In the genomic region with DNA sequence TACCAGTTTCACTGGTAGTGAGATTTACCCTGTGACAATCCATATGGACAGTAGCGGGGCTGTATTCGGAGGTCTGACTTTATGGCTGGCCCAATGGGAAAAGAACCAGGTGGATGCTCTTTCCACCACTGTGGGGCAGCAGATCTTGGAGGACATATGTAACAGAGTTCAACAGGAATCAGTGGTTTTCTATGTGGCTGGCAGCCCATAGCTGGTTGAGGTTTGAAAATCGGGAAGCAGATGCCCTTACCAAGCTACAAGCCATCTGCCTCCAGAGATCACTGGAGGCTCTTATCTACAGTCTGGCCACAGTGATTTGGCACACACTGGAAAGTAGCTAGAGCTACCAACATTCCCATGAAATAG, we compare ENCODE assay signal across 8 mouse cellular contexts. TPM values are rescaled to one million over a fixed set of nuclear protein-coding genes. Genes with fewer than 3 reads are reported as not detected.
DNase-seq lines count a peak whose midpoint lies in the region; ATAC-seq and TF ChIP-seq lines count a peak whose summit lies in the region.
"Had no signal": no experiment of that assay in that cellular context is flagged by ENCODE, and none has a peak within 500 bp of the region (broad histone marks: within the 10 kb centered on the region; RNA-seq: fewer than 3 reads in every experiment).

No protein-coding gene starts in this region.

- H3K27me3 ChIP-seq in lung, embryonic 14.5 days (ENCODE audit: insufficient read depth, low read length): no peaks in the 10 kb centered on the region
- peaks cover 11% of the 10 kb centered on the region; the same call in 1 of the 2 replicates for H3K27me3 ChIP-seq in forebrain, embryonic 15.5 days
- H3K27me3 ChIP-seq in limb, embryonic 13.5 days: 0 out of 2 replicates have a peak, but pooled peaks cover 6% of the 10 kb centered on the region
- H3K27me3 ChIP-seq in stomach, embryonic 14.5 days (ENCODE audit: control insufficient read depth, insufficient read depth, low read length): no peaks in the 10 kb centered on the region

- TF ChIP-seq CTCF in lung, embryonic 14.5 days (IDR thresholded peaks at IDR 0.05; ENCODE audit: low read depth): no peak

- DNase-seq in lung, embryonic 14.5 days: no peak
- no peak for DNase-seq in lung, postnatal 25 days (ENCODE audit: low spot score)
- DNase-seq in yolk sac, embryonic 10.5 days (ENCODE audit: low spot score): no peak
- DNase-seq in cerebellum, postnatal 14 days: no peak

- H3K9ac ChIP-seq in lung, embryonic 14.5 days: no peak overlapping the region
- H3K9ac ChIP-seq in forebrain, embryonic 15.5 days (replicated peaks): peak overlapping the region; percentile 50
- peak overlapping the region; percentile 68; the same call in 1 of the 2 replicates for H3K9ac ChIP-seq in limb, embryonic 13.5 days
- no peak overlapping the region for H3K9ac ChIP-seq in stomach, embryonic 14.5 days (replicated peaks; ENCODE audit: low read depth, low read length)

- H3K4me2 ChIP-seq in lung, embryonic 14.5 days: peak overlapping the region; percentile 70
- H3K4me2 ChIP-seq in forebrain, embryonic 15.5 days (replicated peaks): peak overlapping the region; percentile 76
- peak overlapping the region; percentile 78 for H3K4me2 ChIP-seq in limb, embryonic 13.5 days (replicated peaks)
- peak overlapping the region; percentile 61 for H3K4me2 ChIP-seq in stomach, embryonic 14.5 days (replicated peaks; ENCODE audit: low read depth, low read length)

- no peak overlapping the region for H3K27ac ChIP-seq in lung, embryonic 14.5 days (ENCODE audit: low read depth)
- H3K27ac ChIP-seq in forebrain, embryonic 15.5 days (replicated peaks): 0 out of 2 replicates have a peak overlapping the region, but pooled peaks have one; percentile 32
- H3K27ac ChIP-seq in limb, embryonic 13.5 days: no peak overlapping the region
- H3K27ac ChIP-seq in stomach, embryonic 14.5 days (ENCODE audit: low read length): no peak overlapping the region

- no peaks in the 10 kb centered on the region for H3K36me3 ChIP-seq in lung, embryonic 14.5 days (ENCODE audit: insufficient read depth)
- no peaks in the 10 kb centered on the region for H3K36me3 ChIP-seq in forebrain, embryonic 15.5 days
- no peaks in the 10 kb centered on the region for H3K36me3 ChIP-seq in limb, embryonic 13.5 days
- no peaks in the 10 kb centered on the region for H3K36me3 ChIP-seq in stomach, embryonic 14.5 days (ENCODE audit: control insufficient read depth, insufficient read depth, low read length)

- H3K4me1 ChIP-seq in lung, embryonic 14.5 days (ENCODE audit: insufficient read depth): peaks cover 3% of the 10 kb centered on the region; the same call in 1 of the 2 replicates
- peaks cover 12% of the 10 kb centered on the region for H3K4me1 ChIP-seq in forebrain, embryonic 15.5 days
- H3K4me1 ChIP-seq in limb, embryonic 13.5 days: peaks cover 15% of the 10 kb centered on the region; the same call in 1 of the 2 replicates
- H3K4me1 ChIP-seq in stomach, embryonic 14.5 days (ENCODE audit: control insufficient read depth, insufficient read depth, low read length): no peaks in the 10 kb centered on the region

- no peak overlapping the region for H3K4me3 ChIP-seq in lung, embryonic 14.5 days (ENCODE audit: low read depth, low read length)
- H3K4me3 ChIP-seq in forebrain, embryonic 15.5 days: peak overlapping the region; percentile 41
- peak overlapping the region; percentile 51 for H3K4me3 ChIP-seq in limb, embryonic 13.5 days
- peak overlapping the region; percentile 37 for H3K4me3 ChIP-seq in stomach, embryonic 14.5 days (ENCODE audit: low read depth, low read length)

- H3K9me3 ChIP-seq in lung, embryonic 14.5 days (ENCODE audit: low read depth, low read length): no peaks in the 10 kb centered on the region
- H3K9me3 ChIP-seq in forebrain, embryonic 15.5 days: no peaks in the 10 kb centered on the region
- H3K9me3 ChIP-seq in limb, embryonic 13.5 days: no peaks in the 10 kb centered on the region
- H3K9me3 ChIP-seq in stomach, embryonic 14.5 days (ENCODE audit: control insufficient read depth, low read depth, low read length): no peaks in the 10 kb centered on the region

- 4% methylated on average over 3 of the region's 3 CpGs for WGBS in lung, embryonic 14.5 days
- 5% methylated on average over 3 of the region's 3 CpGs for WGBS in forebrain, embryonic 15.5 days
- 11% methylated on average over 3 of the region's 3 CpGs for WGBS in limb, embryonic 13.5 days
- 12% methylated on average over 3 of the region's 3 CpGs for WGBS in stomach, embryonic 14.5 days

- no peak for ATAC-seq in lung, embryonic 14.5 days (ENCODE audit: insufficient read depth)
- ATAC-seq in forebrain, embryonic 15.5 days (replicated peaks): no peak
- no peak; the same call in 1 of the 2 replicates for ATAC-seq in limb, embryonic 13.5 days (ENCODE audit: low FRiP score, low read depth)
- ATAC-seq in stomach, embryonic 14.5 days (ENCODE audit: insufficient number of reproducible peaks, insufficient read depth, low FRiP score, low read depth): no peak

RNA-seq across cellular contexts. Expression of a gene that starts 25.0 kb away (rescaled TPM):
- 59.4 and 60.8 TPM in 2 replicates for polyA plus RNA-seq in lung, embryonic 14.5 days (2014; fragmentation: Nextera tagmentation; extraction: Ambion mirVana)
- polyA plus RNA-seq in forebrain, embryonic 15.5 days (2015; fragmentation: Nextera tagmentation; extraction: Ambion mirVana): 53.6 and 54.8 TPM in 2 replicates
- 65.0 and 70.3 TPM in 2 replicates for polyA plus RNA-seq in limb, embryonic 13.5 days (2015; fragmentation: Nextera tagmentation; extraction: Ambion mirVana)
- 61.1 and 72.6 TPM in 2 replicates for polyA plus RNA-seq in stomach, embryonic 14.5 days (2014; fragmentation: Nextera tagmentation; extraction: Ambion mirVana)

RNA-seq across cellular contexts. Expression of a gene that starts 31.0 kb away (rescaled TPM):
- polyA plus RNA-seq in lung, embryonic 14.5 days (2014; fragmentation: Nextera tagmentation; extraction: Ambion mirVana): 2.7 and 3.6 TPM in 2 replicates
- polyA plus RNA-seq in forebrain, embryonic 15.5 days (2015; fragmentation: Nextera tagmentation; extraction: Ambion mirVana): 0.50 and 0.60 TPM in 2 replicates
- 4.5 and 6.4 TPM in 2 replicates for polyA plus RNA-seq in limb, embryonic 13.5 days (2015; fragmentation: Nextera tagmentation; extraction: Ambion mirVana)
- polyA plus RNA-seq in stomach, embryonic 14.5 days (2014; fragmentation: Nextera tagmentation; extraction: Ambion mirVana): 2.9 and 3.0 TPM in 2 replicates
- polyA plus RNA-seq: liver, adult 2 months had no signal

RNA-seq across cellular contexts. Expression of a gene that starts 43.3 kb away (rescaled TPM):
- polyA plus RNA-seq in lung, embryonic 14.5 days (2014; fragmentation: Nextera tagmentation; extraction: Ambion mirVana): 650 and 732 TPM in 2 replicates
- polyA plus RNA-seq in forebrain, embryonic 15.5 days (2015; fragmentation: Nextera tagmentation; extraction: Ambion mirVana): 732 and 752 TPM in 2 replicates
- 645 and 690 TPM in 2 replicates for polyA plus RNA-seq in limb, embryonic 13.5 days (2015; fragmentation: Nextera tagmentation; extraction: Ambion mirVana)
- polyA plus RNA-seq in stomach, embryonic 14.5 days (2014; fragmentation: Nextera tagmentation; extraction: Ambion mirVana): 674 and 700 TPM in 2 replicates

RNA-seq across cellular contexts. Expression of a gene that starts 49.4 kb away (rescaled TPM):
- 45.4 and 49.5 TPM in 2 replicates for polyA plus RNA-seq in lung, embryonic 14.5 days (2014; fragmentation: Nextera tagmentation; extraction: Ambion mirVana)
- 56.5 and 65.6 TPM in 2 replicates for polyA plus RNA-seq in forebrain, embryonic 15.5 days (2015; fragmentation: Nextera tagmentation; extraction: Ambion mirVana)
- 51.7 and 52.2 TPM in 2 replicates for polyA plus RNA-seq in limb, embryonic 13.5 days (2015; fragmentation: Nextera tagmentation; extraction: Ambion mirVana)
- polyA plus RNA-seq in stomach, embryonic 14.5 days (2014; fragmentation: Nextera tagmentation; extraction: Ambion mirVana): 41.5 and 45.7 TPM in 2 replicates

Comparison
In these comparisons a context has a peak if more than half of its experiments do, and no peak if none do; other contexts are left out.
1. H3K9ac ChIP-seq: peak in forebrain, embryonic 15.5 days (single experiment) and limb, embryonic 13.5 days (single experiment); none in lung, embryonic 14.5 days (single experiment) and stomach, embryonic 14.5 days (single experiment).
2. Peak in every context shown above with its lines, with median percentiles within 50 percentile points of each other: H3K4me2 ChIP-seq.